Mouse (Mus musculus): ENCODE data around the gene Slco3a1. TPM values are rescaled to one million over a fixed set of nuclear protein-coding genes. Genes with fewer than 3 reads are reported as not detected.

Gene Slco3a1
- polyA plus RNA-seq, 1 experiment: 5.8 TPM

- no peaks in the 10 kb centered on the region for H3K4me1 ChIP-seq (ENCODE audit: control insufficient read depth, insufficient read depth, low read length)
- TF ChIP-seq CTCF (IDR thresholded peaks at IDR 0.05; ENCODE audit: control insufficient read depth, insufficient read depth, low read length) (no peak), POLR2A (IDR thresholded peaks at IDR 0.05; ENCODE audit: borderline replicate concordance, control insufficient read depth, low read depth, low read length) (no peak)
- H3K4me3 ChIP-seq (replicated peaks; ENCODE audit: control insufficient read depth, low read depth, low read length): no peak overlapping the region
- no peak overlapping the region for H3K27ac ChIP-seq (ENCODE audit: control insufficient read depth, insufficient read depth, low read depth, low read length, poor library complexity)
- WGBS: 80% methylated on average over 5 of the region's 5 CpGs
These were observed 251.5 kb downstream of the Slco3a1 start for GRCm38 (mm10) chr7:74303081-74303480.

DNA sequence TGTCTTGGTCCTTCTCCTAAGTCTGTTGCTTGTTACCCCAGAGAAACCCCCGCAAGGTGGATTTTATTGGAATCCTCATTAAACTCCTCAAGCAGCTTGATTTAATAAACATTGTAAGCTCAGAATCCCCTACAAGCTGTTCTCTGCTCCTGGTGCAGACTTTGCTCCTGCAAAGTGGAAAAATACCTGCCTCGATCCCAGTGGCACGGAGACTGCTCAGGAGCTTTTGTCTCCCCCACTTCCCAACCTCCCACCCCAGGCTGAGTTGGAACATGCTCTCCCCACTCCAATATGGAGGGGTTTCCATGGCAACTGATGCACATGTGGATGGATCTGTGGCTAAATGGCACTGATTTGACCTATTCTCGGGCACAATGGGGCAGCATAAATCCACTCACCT, 268.0 kb downstream of the Slco3a1 start:
- WGBS: 79% methylated on average over 4 of the region's 4 CpGs
- no peak overlapping the region for H3K27ac ChIP-seq (ENCODE audit: control insufficient read depth, insufficient read depth, low read depth, low read length, poor library complexity)
- H3K4me3 ChIP-seq (replicated peaks; ENCODE audit: control insufficient read depth, low read depth, low read length): no peak overlapping the region
- H3K4me1 ChIP-seq (ENCODE audit: control insufficient read depth, insufficient read depth, low read length): no peaks in the 10 kb centered on the region
- TF ChIP-seq POLR2A (IDR thresholded peaks at IDR 0.05; ENCODE audit: borderline replicate concordance, control insufficient read depth, low read depth, low read length) (no peak), CTCF (IDR thresholded peaks at IDR 0.05; ENCODE audit: control insufficient read depth, insufficient read depth, low read length) (no peak)

DNA sequence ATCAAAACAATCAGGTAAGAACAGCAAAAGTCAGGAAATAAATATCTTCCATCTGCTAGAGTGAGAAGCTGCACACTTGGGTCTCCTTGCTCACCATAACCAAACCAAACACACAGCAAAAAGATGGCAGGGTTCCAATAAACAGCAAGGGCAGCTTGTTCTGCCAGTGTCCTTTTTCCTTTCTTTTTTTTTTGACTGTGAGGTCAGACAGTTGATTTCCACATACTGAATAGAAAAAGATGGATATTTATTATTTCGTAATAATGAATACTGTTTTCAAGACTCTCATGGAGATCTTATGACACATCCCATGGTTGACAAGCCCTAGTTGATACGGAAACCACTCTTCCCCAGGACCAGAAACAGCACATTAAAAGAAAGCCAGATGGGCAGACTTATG, 274.2 kb downstream of the Slco3a1 start:
- H3K4me1 ChIP-seq (ENCODE audit: control insufficient read depth, insufficient read depth, low read length): no peaks in the 10 kb centered on the region
- TF ChIP-seq POLR2A (IDR thresholded peaks at IDR 0.05; ENCODE audit: borderline replicate concordance, control insufficient read depth, low read depth, low read length): no peak
- no peak for TF ChIP-seq CTCF (IDR thresholded peaks at IDR 0.05; ENCODE audit: control insufficient read depth, insufficient read depth, low read length)
- H3K27ac ChIP-seq (ENCODE audit: control insufficient read depth, insufficient read depth, low read depth, low read length, poor library complexity): no peak overlapping the region
- WGBS: 75% methylated on average over 2 of the region's 2 CpGs
- no peak overlapping the region for H3K4me3 ChIP-seq (replicated peaks; ENCODE audit: control insufficient read depth, low read depth, low read length)

- Histone ChIP-seq H3K4me3 (replicated peaks; ENCODE audit: control insufficient read depth, low read depth, low read length) (no peak overlapping the region), H3K27ac (ENCODE audit: control insufficient read depth, insufficient read depth, low read depth, low read length, poor library complexity) (no peak overlapping the region), H3K4me1 (ENCODE audit: control insufficient read depth, insufficient read depth, low read length) (no peaks in the 10 kb centered on the region)
- TF ChIP-seq POLR2A (IDR thresholded peaks at IDR 0.05; ENCODE audit: borderline replicate concordance, control insufficient read depth, low read depth, low read length) (no peak), CTCF (IDR thresholded peaks at IDR 0.05; ENCODE audit: control insufficient read depth, insufficient read depth, low read length) (no peak)
- WGBS: 79% methylated on average over 3 of the region's 3 CpGs
These were observed 275.2 kb downstream of the Slco3a1 start for GRCm38 (mm10) chr7:74279356-74279755.

DNA sequence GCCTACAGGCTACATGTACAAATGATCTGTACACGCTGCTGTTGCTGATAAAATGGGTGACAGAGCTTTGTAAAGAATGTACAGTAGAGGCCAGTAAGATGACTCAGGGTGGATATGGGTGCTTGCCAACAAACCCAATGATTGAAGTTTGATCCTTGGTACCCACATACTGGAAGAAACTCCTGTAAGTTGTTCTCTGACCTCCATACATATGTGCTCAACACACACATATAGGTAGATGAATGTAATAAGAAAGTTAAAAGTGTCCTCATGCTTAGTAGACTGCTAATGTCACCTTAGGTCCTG, 284.5 kb downstream of the Slco3a1 start:
- 71% methylated on average over 1 of the region's 1 CpGs for WGBS
- no peak overlapping the region for H3K4me3 ChIP-seq (replicated peaks; ENCODE audit: control insufficient read depth, low read depth, low read length)
- no peaks in the 10 kb centered on the region for H3K4me1 ChIP-seq (ENCODE audit: control insufficient read depth, insufficient read depth, low read length)
- TF ChIP-seq CTCF (IDR thresholded peaks at IDR 0.05; ENCODE audit: control insufficient read depth, insufficient read depth, low read length) (no peak), POLR2A (IDR thresholded peaks at IDR 0.05; ENCODE audit: borderline replicate concordance, control insufficient read depth, low read depth, low read length) (no peak)
- H3K27ac ChIP-seq (ENCODE audit: control insufficient read depth, insufficient read depth, low read depth, low read length, poor library complexity): no peak overlapping the region

- WGBS: 79% methylated on average over 11 of the region's 11 CpGs
- H3K4me3 ChIP-seq (replicated peaks; ENCODE audit: control insufficient read depth, low read depth, low read length): no peak overlapping the region
- TF ChIP-seq POLR2A (IDR thresholded peaks at IDR 0.05; ENCODE audit: borderline replicate concordance, control insufficient read depth, low read depth, low read length): no peak
- TF ChIP-seq CTCF (IDR thresholded peaks at IDR 0.05; ENCODE audit: control insufficient read depth, insufficient read depth, low read length): no peak
- no peak overlapping the region for H3K27ac ChIP-seq (ENCODE audit: control insufficient read depth, insufficient read depth, low read depth, low read length, poor library complexity)
- H3K4me1 ChIP-seq (ENCODE audit: control insufficient read depth, insufficient read depth, low read length): no peaks in the 10 kb centered on the region
These were observed 285.1 kb downstream of the Slco3a1 start for GRCm38 (mm10) chr7:74269283-74270088.

DNA sequence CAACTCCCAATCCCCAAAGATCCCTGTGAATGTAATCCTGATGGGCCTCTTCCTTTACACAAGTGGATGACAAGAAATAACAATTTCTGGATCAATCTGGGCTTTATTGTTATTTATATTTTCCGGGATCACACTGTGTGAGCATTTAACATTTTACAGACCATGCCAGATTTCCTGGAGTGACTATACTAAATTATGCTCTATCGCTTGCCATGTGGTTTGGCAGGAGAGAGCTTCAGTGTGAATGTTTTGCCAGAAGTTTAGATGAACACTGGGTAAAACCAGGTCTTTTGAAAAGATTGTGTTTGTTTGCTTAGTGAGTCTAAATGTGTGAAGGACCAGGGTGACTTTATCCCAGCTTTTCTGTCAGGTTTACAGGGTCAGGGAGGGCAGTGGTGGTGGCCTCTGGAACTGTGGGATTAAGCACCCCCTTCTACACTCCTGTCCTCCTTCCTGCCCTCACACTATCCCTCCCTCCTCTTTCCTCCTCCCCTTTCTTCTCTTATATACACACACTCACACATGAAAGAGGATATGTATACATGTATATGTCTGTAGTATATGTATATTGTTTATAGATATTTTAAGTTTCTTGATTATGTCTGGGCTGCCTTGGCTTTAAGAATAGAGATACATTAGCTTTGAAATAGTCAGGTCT, 287.9 kb downstream of the Slco3a1 start:
- H3K4me1 ChIP-seq (ENCODE audit: control insufficient read depth, insufficient read depth, low read length): no peaks in the 10 kb centered on the region
- WGBS: 78% methylated on average over 2 of the region's 2 CpGs

DNA sequence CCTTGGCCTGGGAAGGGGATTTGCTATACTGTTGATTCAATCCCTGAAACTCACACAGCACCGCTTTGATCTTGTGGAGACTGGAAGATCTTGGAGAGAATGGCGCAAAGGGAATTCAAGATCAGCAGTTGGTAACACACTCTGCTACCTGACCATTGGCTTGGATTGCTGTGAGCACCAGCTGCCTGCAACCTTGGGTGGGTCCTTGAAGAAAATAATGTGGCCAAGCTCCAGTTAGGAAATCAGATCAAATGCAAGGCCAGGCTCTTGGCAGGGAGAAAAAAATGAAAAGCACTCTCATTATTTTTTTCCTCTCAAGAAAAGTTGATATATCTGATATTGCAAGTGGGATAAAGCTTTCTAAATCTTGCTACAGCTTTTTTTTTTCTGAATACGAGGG, 298.3 kb downstream of the Slco3a1 start:
- H3K4me1 ChIP-seq (ENCODE audit: control insufficient read depth, insufficient read depth, low read length): no peaks in the 10 kb centered on the region
- TF ChIP-seq POLR2A (IDR thresholded peaks at IDR 0.05; ENCODE audit: borderline replicate concordance, control insufficient read depth, low read depth, low read length): no peak
- no peak for TF ChIP-seq CTCF (IDR thresholded peaks at IDR 0.05; ENCODE audit: control insufficient read depth, insufficient read depth, low read length)
- no peak overlapping the region for H3K4me3 ChIP-seq (replicated peaks; ENCODE audit: control insufficient read depth, low read depth, low read length)
- WGBS: 79% methylated on average over 3 of the region's 3 CpGs
- H3K27ac ChIP-seq (ENCODE audit: control insufficient read depth, insufficient read depth, low read depth, low read length, poor library complexity): no peak overlapping the region

More for the DNA sequence above, 287.9 kb downstream of the Slco3a1 start:
- Histone ChIP-seq H3K4me3 (replicated peaks; ENCODE audit: control insufficient read depth, low read depth, low read length) (no peak overlapping the region), H3K27ac (ENCODE audit: control insufficient read depth, insufficient read depth, low read depth, low read length, poor library complexity) (no peak overlapping the region)
- no peak for TF ChIP-seq POLR2A (IDR thresholded peaks at IDR 0.05; ENCODE audit: borderline replicate concordance, control insufficient read depth, low read depth, low read length)
- TF ChIP-seq CTCF (IDR thresholded peaks at IDR 0.05; ENCODE audit: control insufficient read depth, insufficient read depth, low read length): no peak

All from bone marrow, adult 2 months (tissue).